Mouse (Mus musculus): Measurements from ENCODE around the gene Agpat1.

GRCm38 (mm10) chr17:34628644-34628967 is 24.5 kb downstream of the Agpat1 start:
- TF ChIP-seq CTCF (IDR thresholded peaks at IDR 0.05; ENCODE audit: control insufficient read depth, insufficient read depth, insufficient replicate concordance, low read depth, low read length) (no peak), POLR2A (IDR thresholded peaks at IDR 0.05; ENCODE audit: control insufficient read depth, low read depth, low read length) (no peak)
